10 mouse cellular contexts compared by ENCODE assay signal in genomic region chr11:65745707-65746333, GRCm38 (mm10). TPM values are rescaled to one million over a fixed set of nuclear protein-coding genes. Genes with fewer than 3 reads are reported as not detected.
DNase-seq lines count a peak whose midpoint lies in the region; ATAC-seq lines count a peak whose summit lies in the region.
"Had no signal": no experiment of that assay in that cellular context is flagged by ENCODE, and none has a peak within 500 bp of the region (broad histone marks: within the 10 kb centered on the region; RNA-seq: fewer than 3 reads in every experiment).

No protein-coding gene starts in this region.

- no peak overlapping the region for H3K4me2 ChIP-seq in midbrain, embryonic 12.5 days (replicated peaks)

- H3K36me3 ChIP-seq in midbrain, embryonic 12.5 days = no peaks in the 10 kb centered on the region

- ATAC-seq in frontal cortex, adult (ENCODE audit: low TSS enrichment) = peak; percentile 86
- no peak for ATAC-seq in midbrain, embryonic 12.5 days (ENCODE audit: low FRiP score, low read depth)

- H3K27me3 ChIP-seq in midbrain, embryonic 12.5 days = no peaks in the 10 kb centered on the region
- H3K27me3 ChIP-seq: megakaryocyte, embryonic 14.5 days had no signal

- H3K9me3 ChIP-seq in midbrain, embryonic 12.5 days = no peaks in the 10 kb centered on the region
- H3K9me3 ChIP-seq: megakaryocyte, embryonic 14.5 days had no signal

- H3K4me1 ChIP-seq in midbrain, embryonic 12.5 days = 0 out of 2 replicates have a peak, but pooled peaks cover 6% of the 10 kb centered on the region

- H3K4me3 ChIP-seq in midbrain, embryonic 12.5 days = no peak overlapping the region
- H3K4me3 ChIP-seq: megakaryocyte, embryonic 14.5 days had no signal

- H3K27ac ChIP-seq in midbrain, embryonic 12.5 days (replicated peaks) = 0 out of 2 replicates have a peak overlapping the region, but pooled peaks have one; percentile 7

- no peak for DNase-seq in frontal cortex, postnatal 25 days (ENCODE audit: low spot score in 2 of 2)
- peak; percentile 50 for DNase-seq in R1 (ENCODE audit: low read depth, low spot score)
- peak; percentile 35 to 83 for DNase-seq in frontal cortex, postnatal 36 days (ENCODE audit: low spot score in 2 of 2)
- no peak for DNase-seq in urinary bladder, postnatal 4 days (ENCODE audit: low spot score in 2 of 2)
- DNase-seq in testis, postnatal 14 days (ENCODE audit: low spot score) = no peak
- DNase-seq in spleen, postnatal 4 days (ENCODE audit: low spot score in 2 of 2) = no peak
- DNase-seq: gastrocnemius, postnatal 25 days had no signal

- H3K9ac ChIP-seq in midbrain, embryonic 12.5 days (replicated peaks) = no peak overlapping the region

- 76% methylated on average over 8 of the region's 8 CpGs for WGBS in midbrain, embryonic 12.5 days

RNA-seq across cellular contexts. Expression of gene Map2k4, which starts 42.3 kb away (rescaled TPM):
- 64.5 and 69.8 TPM in 2 replicates for polyA plus RNA-seq in midbrain, embryonic 12.5 days (2016; fragmentation: Nextera tagmentation; extraction: Ambion mirVana)

Comparison
In these comparisons a context has a peak if more than half of its experiments do, and no peak if none do; other contexts are left out.
1. DNase-seq: peak in R1 (single experiment) and frontal cortex, postnatal 36 days (2 of 2); none in frontal cortex, postnatal 25 days (0 of 2), urinary bladder, postnatal 4 days (0 of 2), testis, postnatal 14 days (single experiment) and spleen, postnatal 4 days (0 of 2).